Mouse (Mus musculus): ENCODE results near the gene Naaladl1. TPM values are rescaled to one million over a fixed set of nuclear protein-coding genes. Genes with fewer than 3 reads are reported as not detected.

Gene Naaladl1
- total RNA-seq, 2 experiments from 2014 or later, result not detected

Other genes starting within 250 kb of the Naaladl1 start
- gene Frmd8, start 230.5 kb upstream of the Naaladl1 start, total RNA-seq (2021), result 10 to 100 TPM in 1 of 2 experiments, 1 to 10 TPM in 1; 8.9 to 11.1 TPM
- gene Slc25a45, start 228.0 kb upstream of the Naaladl1 start, total RNA-seq (2021), result 1 to 10 TPM; 3.5 to 4.1 TPM
- under 1 TPM; 0.22 to 0.68 TPM for gene Tigd3, start 211.6 kb upstream of the Naaladl1 start, total RNA-seq (2021)
- 10 to 100 TPM; 87.4 to 96.1 TPM for gene Dpf2, start 192.8 kb upstream of the Naaladl1 start, total RNA-seq (2021)
- gene Cdc42ep2, start 181.0 kb upstream of the Naaladl1 start, total RNA-seq (2021), result 1 to 10 TPM; 9.1 to 9.8 TPM
- 10 to 100 TPM in 1 of 2 experiments, 1 to 10 TPM in 1; 8.9 to 11.2 TPM for gene Pola2, start 141.6 kb upstream of the Naaladl1 start, total RNA-seq (2021)
- not detected for gene Slc22a20, start 119.6 kb upstream of the Naaladl1 start, total RNA-seq (2021)
- 10 to 100 TPM; 27.5 to 32.8 TPM for gene Capn1, start 89.9 kb upstream of the Naaladl1 start, total RNA-seq (2021)
- 10 to 100 TPM; 20.6 to 22.4 TPM for gene Syvn1, start 59.2 kb upstream of the Naaladl1 start, total RNA-seq (2021)
- 10 to 100 TPM; 39.0 to 39.2 TPM for gene Mrpl49, start 48.0 kb upstream of the Naaladl1 start, total RNA-seq (2021)
- gene Fau, start 47.9 kb upstream of the Naaladl1 start, total RNA-seq (2021), result 100 to 1,000 TPM; 499 to 563 TPM
- gene Znhit2, start 44.6 kb upstream of the Naaladl1 start, total RNA-seq (2021), result 10 to 100 TPM; 11.9 to 12.4 TPM
- gene Tm7sf2, start 37.4 kb upstream of the Naaladl1 start, total RNA-seq (2021), result 1 to 10 TPM; 4.2 to 5.1 TPM
- gene Vps51, start 28.6 kb upstream of the Naaladl1 start, total RNA-seq (2021), result 10 to 100 TPM; 23.0 to 25.3 TPM
- not detected for gene Tmem262, start 25.7 kb upstream of the Naaladl1 start, total RNA-seq (2021)
- not detected for gene Gm28374, start 23.5 kb upstream of the Naaladl1 start, total RNA-seq (2021)
- 10 to 100 TPM; 16.4 to 19.4 TPM for gene Zfpl1, start 20.8 kb upstream of the Naaladl1 start, total RNA-seq (2021)
- gene Cdca5, start 20.8 kb upstream of the Naaladl1 start, total RNA-seq (2021), result under 1 TPM; 0.21 to 0.42 TPM
- gene AC131692.1, start 11.4 kb upstream of the Naaladl1 start, total RNA-seq (2021), result not detected
- 1 to 10 TPM; 7.9 to 8.5 TPM for gene Sac3d1, start 12.9 kb downstream of the Naaladl1 start, total RNA-seq (2021)
- gene Snx15, start 22.5 kb downstream of the Naaladl1 start, total RNA-seq (2021), result 10 to 100 TPM; 13.7 to 15.1 TPM
- gene Batf2, start 35.2 kb downstream of the Naaladl1 start, total RNA-seq (2021), result under 1 TPM; 0.78 to 0.87 TPM
- 10 to 100 TPM; 54.4 to 58.4 TPM for gene Arl2, start 35.8 kb downstream of the Naaladl1 start, total RNA-seq (2021)
- not detected for gene Majin, start 78.6 kb downstream of the Naaladl1 start, total RNA-seq (2021)
- gene Gpha2, start 120.6 kb downstream of the Naaladl1 start, total RNA-seq (2021), result not detected
- gene Ppp2r5b, start 130.1 kb downstream of the Naaladl1 start, total RNA-seq (2021), result 10 to 100 TPM; 33.6 to 38.0 TPM
- gene Atg2a, start 135.9 kb downstream of the Naaladl1 start, total RNA-seq (2021), result 10 to 100 TPM; 22.0 to 22.2 TPM
- 100 to 1,000 TPM; 119 to 139 TPM for gene Ehd1, start 170.9 kb downstream of the Naaladl1 start, total RNA-seq (2021)
- gene Cdc42bpg, start 200.7 kb downstream of the Naaladl1 start, total RNA-seq (2021), result 10 to 100 TPM in 1 of 2 experiments, 1 to 10 TPM in 1; 9.4 to 12.0 TPM
- 10 to 100 TPM; 12.4 to 14.5 TPM for gene Men1, start 229.2 kb downstream of the Naaladl1 start, total RNA-seq (2021)
- gene Map4k2, start 235.4 kb downstream of the Naaladl1 start, total RNA-seq (2021), result 10 to 100 TPM; 42.6 to 44.3 TPM